Mouse (Mus musculus) left cerebral cortex, adult 11 months (tissue): ENCODE results near the gene Gm28048.
A peak's percentile ranks its signal among the peaks of the same experiment; 100 is the strongest.

Source experiments
- DNase-seq: peaks from one replicate; pipeline ENCODE4 v3.0.0; 2022; ENCODE audit warnings: low spot score

The Gm28048 gene

DNA sequence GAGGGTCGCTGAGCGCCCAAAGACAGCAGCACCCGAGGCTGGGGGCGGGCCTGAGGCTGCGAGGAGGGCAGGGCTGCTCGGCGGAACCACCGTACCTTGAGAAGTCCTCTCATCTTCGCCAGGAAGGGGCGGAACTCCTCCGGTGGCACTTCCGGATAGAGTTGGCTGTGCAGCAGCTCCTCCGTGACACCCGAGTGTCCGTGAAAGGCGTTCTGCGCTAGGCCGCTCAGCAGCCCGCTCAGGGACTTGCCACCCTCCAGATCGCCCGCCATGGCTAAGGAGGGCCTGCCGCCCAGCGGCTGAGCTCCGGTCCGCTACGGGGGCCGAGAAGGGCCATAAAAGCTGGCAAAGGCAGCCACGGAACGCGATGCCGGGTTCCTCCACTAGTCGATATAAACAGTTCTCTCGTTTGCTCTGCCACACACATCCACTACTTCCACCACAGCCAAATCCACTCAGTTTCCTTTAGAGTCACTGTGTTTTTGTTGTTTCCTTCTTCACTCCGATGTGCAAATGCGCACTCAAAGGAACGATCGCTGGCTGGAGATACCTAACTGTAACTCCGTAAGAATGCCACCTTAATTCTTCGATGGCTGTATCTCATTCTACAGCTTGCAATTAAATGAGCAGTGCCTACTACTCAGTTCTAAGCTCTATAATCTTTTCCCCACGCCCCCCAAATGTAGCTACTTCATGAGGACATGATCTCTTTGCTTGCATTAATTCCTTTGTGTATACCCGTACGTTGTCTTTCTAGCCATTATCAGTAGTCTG lies at the start of gene Gm28048, which contains the start of gene Commd1:
Gm28048 (minus strand) TSS at position 107 of the 774 bp plus-strand sequence.
Commd1 (minus strand) TSS at position 399 of the 774 bp plus-strand sequence.
- peak; percentile 91 for DNase-seq

DNA sequence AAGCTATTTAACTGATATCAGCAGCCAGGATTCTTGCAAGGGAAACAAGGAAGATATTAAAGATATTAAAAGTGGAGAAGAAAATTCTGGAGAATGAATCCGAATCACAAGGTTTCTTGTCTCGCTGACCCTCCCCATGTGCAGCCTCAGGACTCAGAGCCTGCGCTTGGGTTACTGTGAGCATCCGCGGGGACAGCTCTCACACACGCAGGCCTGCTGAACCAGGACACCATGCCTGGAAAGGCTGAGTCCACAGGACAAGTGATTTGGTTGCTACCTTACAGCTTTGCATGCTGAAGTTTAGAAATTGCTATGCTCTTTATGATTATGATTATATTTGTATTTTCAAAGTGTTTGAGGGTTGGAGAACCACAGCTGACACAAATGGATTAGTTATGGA lies 47.5 kb upstream of the Gm28048 start:
- DNase-seq = no peak

DNA sequence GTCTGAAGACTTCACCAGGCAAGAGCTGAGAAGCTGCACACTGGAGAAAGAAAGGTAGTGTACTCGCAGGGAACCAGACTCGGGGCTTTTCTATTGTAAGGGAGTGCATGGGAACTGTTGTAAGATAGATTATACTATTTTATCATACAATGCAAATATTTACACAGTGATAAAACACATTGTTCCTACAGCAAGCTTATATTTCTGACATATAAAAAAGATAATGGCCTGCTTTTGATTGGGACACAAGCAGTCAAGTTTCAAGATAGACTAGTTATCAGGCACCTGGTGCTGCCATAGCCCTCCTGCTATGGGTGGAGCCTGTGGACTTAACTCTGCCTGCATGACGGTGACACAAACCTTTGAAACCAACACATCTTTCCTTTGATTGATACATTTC lies 47.1 kb upstream of the Gm28048 start:
- no peak for DNase-seq

DNA sequence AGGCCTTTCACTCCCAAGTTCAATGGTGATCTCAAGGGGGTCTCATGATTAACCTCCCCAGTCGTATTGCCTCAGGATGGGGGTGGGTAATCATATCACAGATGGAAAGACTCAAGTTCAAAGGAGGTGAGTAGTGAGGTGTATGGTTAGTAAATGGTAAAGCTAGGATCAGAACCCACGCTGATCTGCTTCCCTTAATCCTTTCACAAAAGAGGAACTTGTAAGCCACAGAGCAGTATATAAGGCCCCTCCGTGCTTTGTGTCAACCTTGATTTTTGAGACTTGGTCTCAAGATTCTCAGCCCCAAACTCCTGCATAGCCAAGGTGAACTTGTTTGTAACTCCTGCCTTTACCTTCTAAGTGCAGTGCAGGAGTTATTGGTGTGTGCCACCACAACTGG lies 42.3 kb upstream of the Gm28048 start:
- DNase-seq = no peak

DNA sequence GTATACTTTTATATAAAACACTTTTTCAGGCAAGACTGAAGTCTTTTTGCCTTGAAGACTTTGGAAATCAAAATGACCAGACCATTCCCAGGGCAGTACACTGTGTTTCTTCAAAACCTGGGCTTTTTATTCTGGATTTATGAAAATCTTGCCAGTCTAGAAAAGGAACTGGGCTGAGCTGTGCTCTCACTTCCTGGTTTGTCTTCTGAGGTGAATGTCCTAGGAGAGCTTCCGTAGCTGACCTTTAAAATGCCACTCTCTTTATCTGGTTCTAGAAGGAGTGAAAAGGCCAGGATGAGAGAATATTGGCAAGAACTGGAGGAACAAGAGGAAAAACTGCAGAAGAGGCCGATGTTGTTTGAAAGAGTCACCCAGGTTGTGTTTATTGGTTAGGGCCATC lies 41.3 kb upstream of the Gm28048 start:
- DNase-seq = no peak

DNA sequence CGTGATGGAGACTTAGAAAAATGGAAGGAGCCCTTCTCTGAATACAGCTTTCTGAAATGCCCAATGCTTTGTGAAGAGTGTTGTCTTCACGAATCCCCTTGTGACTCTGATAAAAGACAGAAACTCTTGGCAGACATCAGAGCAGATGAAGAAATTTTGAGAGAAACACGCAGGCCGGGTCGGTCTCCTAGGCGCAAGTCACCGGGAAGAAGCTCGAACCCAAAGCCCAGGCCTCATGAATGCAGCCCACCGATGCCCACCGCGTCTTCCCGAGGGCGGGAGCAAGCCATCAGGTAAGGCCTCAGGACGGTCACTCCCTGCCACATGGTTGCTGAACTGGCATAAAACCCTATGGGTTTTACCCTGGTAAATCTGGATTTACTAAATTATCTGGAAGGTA lies 39.0 kb upstream of the Gm28048 start:
- no peak for DNase-seq

DNA sequence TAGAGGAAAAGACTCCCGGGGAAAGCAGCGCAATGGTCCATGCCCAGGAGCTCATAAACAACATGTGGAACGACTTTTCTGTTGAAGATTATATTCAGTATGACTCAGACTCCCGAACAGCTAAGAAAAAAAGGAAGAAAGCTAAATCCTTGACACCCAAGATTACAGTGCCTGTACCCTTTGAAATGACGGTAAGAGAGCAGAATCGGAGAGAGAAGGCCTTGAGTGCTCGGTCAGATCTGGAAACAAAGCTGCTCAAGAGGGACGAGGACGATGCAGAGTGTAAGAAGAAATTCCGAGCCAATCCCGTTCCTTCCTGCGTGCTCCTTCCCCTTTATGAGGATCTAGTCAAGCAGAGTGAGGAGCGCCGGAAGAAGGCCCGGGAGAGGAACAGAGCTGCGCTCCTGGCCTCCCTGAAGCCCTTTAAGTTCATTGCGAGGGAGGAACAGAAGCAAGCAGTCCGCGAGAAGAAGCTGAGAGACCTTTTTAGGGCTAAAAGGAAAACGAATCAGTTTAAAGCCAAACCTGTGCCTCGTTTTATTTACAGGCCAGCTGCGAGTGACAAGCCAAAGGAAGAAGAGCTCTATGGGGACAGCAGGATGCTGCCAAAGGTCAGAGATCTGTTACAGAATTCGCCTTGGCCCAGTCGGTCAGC lies 38.4 kb upstream of the Gm28048 start:
- DNase-seq = no peak

DNA sequence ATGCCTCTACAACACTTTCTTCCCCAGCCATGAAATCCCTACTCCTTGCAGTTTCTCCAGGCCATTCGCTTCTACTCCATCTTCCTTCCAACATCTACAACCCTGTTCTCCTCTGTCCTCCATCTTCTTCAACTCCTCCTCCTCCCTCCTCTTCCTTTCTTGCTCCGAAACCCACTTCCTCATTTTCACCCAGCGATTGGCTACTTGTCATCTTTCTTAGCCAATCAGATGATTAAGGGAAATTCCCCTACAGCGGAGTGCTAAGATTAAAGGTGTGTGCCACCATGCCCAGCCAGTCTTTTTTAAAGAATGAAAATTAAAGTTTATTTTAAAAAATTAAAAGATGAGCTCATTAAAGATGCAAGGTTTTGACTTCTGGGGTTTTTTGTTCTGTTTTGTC lies 36.1 kb upstream of the Gm28048 start:
- DNase-seq = no peak

DNA sequence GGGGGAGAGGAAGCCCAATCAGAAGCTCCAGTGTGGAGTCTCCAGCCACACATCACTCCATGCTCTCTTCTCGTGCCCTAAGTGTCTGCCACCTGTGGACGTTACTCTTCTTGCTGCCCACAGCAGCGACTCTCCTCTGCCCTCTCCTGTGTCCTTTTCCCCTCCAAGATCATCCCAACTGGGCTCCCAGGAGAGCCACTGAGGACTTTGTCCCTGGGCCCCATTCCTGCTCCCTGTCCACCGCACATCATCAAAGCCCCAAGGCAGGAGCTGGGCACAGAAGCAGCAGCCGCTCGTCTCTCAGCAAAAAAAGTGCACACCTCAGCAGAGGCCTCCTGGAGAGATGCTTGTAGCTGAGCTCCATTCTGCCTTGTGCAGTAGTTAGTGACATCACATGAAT lies 33.1 kb upstream of the Gm28048 start:
- DNase-seq = no peak

DNA sequence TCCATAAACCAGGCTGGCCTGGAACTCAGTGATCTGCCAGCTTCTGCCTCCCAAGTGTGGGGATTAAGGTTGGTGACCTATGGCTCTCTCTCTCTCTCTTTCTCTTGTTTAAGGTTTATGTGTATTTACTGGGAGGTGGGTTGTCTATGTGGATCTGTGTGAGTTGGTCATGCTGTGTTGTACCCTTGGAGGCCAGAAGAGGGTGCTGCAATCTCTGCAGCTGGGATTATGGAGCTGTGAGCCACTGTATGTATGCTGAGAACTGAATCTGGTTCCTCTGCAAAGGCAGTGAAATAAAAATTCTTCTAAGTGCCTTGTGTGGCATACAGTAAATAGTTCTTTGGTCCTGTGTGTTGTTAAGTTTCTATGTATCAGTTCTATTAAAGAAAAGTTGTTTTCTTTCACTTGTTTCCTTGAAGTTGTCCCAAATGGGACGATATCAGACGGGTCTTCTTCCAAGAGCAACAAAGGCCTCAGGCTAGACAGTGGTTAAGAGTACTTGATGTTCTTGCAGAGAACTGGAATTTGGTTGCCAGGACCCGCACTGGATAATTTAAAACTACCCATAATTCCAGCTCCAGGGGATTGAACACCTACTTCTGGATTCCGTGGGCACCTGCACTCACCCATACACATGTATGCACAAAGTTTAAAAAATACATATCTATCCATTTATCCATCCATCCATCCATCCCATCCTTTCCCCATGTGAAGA lies 31.8 kb upstream of the Gm28048 start:
- DNase-seq = no peak

DNA sequence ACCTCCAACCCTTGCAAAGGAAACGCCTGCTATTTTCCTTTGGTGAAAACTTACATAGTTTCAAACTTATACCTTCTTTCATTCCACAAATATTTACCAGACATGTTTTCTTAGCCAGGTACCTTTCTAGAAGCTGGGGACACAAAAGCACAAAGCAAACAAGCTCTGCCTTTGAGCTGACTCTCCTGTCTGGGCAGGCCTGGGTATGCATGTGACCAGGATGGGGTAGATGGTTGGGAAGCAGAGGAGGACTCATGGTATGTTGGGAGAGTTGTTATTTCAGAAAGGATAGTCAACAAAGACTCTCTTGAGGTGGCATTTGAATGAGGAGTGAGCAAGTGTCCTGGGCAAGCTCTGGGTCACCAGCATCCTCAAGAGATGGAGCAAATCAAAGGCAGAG lies 31.2 kb upstream of the Gm28048 start:
- DNase-seq = no peak

DNA sequence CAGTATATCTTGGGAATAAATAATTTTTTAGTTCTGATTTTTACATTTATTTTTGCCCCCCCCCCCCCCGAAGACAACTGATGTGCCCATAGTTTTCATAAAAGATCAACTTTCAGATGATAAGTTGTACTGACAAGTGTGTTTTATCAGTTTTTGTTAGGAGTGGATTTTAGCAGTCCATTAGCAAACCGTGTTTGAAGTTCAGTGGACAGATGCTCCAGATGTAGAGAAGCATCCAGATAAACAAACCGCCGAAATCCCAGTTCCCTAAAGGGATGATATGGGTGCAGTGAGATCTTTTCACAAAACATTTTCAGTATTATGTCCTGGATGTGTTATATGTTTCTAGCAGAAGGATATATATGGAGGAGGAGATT lies 26.9 kb upstream of the Gm28048 start:
- DNase-seq = no peak

DNA sequence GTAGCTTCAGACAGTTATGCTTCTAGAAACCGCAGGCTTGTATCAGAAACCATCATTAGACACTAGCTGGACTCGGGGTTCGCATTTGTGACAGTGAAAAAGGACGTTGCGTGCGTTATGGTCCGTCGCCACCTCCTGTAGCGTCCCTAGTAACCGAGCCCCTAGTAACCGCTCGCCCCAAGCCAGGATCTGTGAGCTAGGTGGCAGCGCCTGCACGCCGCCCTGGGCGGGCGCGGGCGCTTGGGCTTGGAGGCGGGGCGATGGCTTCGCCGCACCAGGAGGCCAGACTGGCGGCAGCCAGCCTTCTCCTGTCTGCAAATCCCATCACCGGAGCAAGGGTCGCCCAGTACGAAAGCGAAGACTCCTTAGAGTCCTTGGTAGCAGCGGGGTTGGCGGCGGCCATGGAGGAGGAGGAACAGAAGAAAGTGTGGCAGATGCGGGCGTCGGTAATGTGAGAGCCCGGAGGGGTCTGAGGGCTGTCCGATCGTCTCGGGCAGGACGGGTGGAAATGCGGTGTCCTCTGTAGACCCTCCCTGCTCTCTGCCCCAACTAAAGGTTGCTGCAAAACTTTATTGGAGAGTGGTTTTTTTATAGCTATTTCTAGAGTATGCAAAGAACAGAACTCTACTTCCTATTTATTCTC lies 26.4 kb upstream of the Gm28048 start:
- peak; percentile 75 for DNase-seq

DNA sequence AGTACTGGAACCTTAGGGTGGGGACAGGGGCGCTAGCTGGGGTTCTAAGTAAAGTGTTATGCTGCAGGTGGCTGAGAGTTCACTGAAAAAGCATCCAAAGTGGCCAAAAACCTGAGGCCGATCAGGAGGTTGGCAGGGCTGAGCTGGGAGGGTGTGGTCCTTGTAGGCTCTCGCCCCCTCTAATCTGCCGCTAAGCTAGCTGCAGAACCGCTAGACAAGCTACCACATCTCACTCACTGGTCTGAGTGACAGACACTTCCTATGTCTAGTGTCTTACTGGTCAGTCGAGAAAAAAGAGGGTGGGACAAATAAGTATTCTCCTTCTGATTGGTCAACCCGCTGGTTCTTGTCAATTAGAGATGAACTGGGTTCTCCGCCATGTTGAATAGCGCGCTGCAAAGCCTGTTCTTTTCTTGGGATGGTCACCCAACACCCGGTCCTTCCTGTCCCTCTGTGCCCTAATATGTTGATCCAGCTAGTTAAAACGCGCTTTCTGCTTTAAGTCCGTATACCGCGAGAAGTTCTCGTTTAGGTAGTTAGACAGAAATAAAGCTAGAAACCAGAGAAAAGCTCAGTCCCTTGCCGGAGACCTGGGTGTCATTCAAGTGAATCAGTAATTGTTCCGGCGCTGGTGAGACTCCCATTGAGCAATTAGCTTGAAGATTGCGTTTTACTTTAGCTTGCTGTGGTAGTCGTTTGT lies 25.7 kb upstream of the Gm28048 start, which contains the start of gene Fam161a:
Fam161a (plus strand) TSS at position 51 of the 700 bp plus-strand sequence.
- peak; percentile 95 for DNase-seq

DNA sequence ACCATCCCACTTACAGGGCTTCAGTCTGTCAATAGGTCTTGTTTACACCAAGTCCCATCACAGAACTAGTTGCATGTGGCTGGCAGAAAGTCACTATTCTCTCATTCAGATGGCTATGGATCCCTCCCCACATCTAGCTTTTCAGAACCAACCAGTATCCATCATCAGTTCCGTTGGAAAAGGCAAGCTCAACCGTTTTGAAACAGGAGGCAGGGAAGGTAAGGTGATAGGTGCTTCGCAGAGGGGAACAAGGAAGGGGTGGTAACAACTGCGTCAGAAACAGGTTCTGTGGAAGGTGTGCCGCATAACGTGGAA lies 25.2 kb upstream of the Gm28048 start:
- DNase-seq = no peak

DNA sequence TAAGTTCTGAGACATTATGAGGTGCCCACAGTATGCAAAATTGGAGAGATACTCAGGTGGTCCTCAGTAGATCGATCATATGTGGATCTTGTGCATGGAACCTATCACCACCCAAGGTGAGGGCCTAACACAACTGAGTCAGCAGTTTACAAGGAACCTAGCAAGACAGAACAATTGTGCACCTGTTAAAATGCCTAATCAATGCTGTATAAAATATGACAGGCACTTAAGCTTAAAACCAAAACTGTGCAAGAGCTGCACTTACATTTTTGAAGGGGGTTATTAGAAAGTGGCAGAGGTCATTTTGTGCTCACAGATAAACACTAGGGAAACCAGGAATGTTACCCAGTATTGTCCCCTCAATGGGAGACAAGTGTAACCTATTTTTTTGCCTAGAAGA lies 23.4 kb upstream of the Gm28048 start:
- DNase-seq = no peak

DNA sequence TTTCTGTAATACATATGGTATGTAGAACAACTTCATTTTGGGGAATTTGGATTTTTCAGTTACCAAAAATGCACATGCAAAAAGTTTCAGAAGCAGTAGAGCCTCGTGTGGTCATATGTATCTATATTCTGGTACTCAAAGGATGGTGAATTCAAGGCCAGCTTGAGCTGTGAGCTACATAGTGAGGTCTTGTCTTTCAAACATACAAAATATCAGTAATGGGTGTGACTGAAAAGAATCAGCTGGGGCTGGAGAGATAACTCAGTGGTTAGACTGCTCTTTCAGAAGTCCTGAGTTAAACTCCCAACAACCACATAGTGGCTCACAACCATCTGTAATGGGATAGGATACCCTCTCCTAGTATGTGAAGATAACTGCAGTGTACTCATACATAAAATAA lies 16.4 kb upstream of the Gm28048 start:
- no peak for DNase-seq

DNA sequence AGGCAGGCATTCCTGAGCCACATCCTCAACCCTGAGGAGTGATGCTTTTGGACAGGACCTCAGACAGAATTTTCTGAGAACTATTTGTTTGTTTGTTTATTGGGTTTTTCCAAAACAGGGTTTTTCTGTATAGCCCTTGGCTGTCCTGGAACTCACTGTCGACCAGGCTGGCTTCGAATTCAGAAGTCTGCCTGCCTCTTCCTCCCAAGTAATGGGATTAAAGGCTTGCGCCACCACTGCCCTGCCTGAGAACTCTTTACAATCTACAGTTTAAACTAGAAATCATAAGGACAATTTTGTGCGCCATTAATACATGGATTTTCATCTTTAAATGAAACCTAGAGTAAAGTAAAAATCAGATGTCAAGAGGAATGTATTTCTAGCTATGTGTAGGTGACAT lies 13.6 kb upstream of the Gm28048 start:
- no peak for DNase-seq

DNA sequence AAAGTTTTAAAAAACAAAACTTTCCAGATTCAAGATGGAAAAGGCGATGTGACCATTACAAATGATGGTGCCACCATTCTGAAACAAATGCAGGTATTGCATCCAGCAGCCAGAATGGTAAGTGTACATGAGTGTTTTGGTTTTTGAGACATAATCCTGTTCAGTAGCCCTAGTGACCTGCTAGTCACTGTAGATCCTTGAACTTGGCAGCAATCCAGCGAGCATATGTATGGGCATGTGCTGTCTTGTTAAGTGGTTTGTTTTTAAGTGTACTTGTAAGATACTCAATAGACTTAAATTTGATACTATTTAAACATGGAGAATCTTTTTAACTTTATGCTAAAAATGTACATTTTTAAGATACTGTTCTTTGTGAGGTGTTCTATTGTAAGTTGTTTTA lies 12.4 kb upstream of the Gm28048 start:
- no peak for DNase-seq

DNA sequence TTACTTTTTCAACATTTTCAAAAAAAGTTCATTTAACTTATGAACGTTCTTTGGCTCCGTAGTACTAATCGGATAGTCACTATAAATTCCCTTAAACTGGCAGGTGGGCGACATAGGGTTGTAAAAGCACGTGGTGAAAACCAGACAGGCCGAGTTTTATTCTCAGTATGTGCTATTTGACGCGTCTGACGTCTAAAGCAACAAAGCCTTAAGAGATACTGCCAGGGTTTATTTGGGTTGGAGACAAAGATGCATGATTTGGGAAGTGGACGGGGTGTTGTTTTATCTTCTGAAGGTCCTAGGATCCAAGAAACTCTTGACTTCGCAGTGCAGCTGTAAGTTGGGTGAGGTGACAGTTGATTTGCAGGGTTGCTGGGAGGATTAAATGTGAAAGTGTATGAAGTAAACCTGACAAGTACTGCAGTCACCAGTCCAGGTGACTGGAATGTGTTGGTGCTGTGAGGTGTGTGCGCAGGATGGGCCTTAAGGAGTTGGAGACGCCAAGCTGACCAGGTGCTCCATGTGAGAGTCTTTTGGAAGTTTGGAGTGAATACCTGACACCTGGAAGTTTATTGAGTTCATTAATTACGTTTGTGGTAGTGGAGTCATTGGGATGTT lies 9.4 kb upstream of the Gm28048 start:
- no peak for DNase-seq

DNA sequence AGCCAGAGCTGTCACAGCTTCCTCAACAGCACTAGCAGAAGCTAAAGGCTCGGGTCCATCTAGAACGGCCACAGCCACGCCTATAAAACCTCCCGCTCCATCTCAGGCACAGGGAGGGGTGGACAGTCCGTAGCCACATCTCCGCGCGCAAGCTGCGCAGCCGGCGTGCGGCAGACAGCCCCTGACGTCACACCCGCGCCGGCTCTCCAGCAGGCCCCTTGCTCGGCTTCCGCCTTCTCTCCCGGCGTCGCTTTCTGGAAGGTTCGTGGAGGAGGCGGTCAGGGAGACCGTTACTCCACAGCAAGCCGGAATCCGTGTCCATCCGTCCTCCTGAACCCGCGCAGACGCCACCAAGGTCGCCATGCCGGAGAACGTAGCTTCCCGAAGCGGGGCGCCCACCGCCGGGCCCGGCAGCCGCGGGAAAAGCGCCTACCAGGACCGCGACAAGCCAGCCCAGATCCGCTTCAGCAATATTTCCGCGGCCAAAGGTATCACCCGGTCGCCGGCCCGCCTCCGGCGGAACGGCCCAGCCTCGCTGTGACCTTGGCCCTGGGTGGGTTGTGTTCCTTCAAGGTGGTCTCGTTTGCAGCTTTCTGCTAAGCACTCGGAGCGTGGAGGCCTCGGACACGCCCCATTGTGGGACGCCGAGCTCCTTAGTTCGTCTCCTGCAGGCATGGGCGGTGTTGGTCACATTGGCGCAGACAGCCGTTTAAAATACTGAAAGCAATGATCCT lies 8.7 kb upstream of the Gm28048 start, which contains the start of gene Cct4:
Cct4 (plus strand) TSS at position 127 of the 734 bp plus-strand sequence.
- DNase-seq = peak; percentile 86
